Mouse (Mus musculus) megakaryocyte, embryonic 14.5 days (primary cell): ENCODE data around the gene Stk19.

Experiments
- FLI1 ChIP-seq: IDR thresholded peaks from 2 replicates; pipeline ENCODE4 v1.6.1; 2012; ENCODE audit warnings: low read length, inconsistent platforms, mixed read lengths
- GATA1 ChIP-seq: IDR thresholded peaks from 3 replicates; pipeline ENCODE4 v1.6.1; 2012; ENCODE audit warnings: mixed read lengths, low read length, inconsistent platforms, borderline replicate concordance

GRCm38 (mm10) chr17:34883332-34883731 lies 46.6 kb upstream of the Stk19 start:
- TF ChIP-seq GATA1 (no peak), FLI1 (no peak)
